Mouse (Mus musculus): Measurements from ENCODE around the gene Hnrnpll.

Hnrnpll gene
- long read RNA-seq, experiment 1, transcript Hnrnpll-205 (13 exons, 3,009 nt): major isoform, 13 of 21 reads
- long read RNA-seq, experiment 1, partial matches to known transcripts: 3 of 21 reads
- long read RNA-seq, experiment 1, other reads (novel, unspliced or antisense): 1 of 21 reads
- long read RNA-seq, experiment 2, transcript Hnrnpll-205 (13 exons, 3,009 nt): major isoform, 10 of 14 reads
- long read RNA-seq, experiment 2, partial matches to known transcripts: 2 of 14 reads
- long read RNA-seq, experiment 2, other reads (novel, unspliced or antisense): 1 of 14 reads

DNA sequence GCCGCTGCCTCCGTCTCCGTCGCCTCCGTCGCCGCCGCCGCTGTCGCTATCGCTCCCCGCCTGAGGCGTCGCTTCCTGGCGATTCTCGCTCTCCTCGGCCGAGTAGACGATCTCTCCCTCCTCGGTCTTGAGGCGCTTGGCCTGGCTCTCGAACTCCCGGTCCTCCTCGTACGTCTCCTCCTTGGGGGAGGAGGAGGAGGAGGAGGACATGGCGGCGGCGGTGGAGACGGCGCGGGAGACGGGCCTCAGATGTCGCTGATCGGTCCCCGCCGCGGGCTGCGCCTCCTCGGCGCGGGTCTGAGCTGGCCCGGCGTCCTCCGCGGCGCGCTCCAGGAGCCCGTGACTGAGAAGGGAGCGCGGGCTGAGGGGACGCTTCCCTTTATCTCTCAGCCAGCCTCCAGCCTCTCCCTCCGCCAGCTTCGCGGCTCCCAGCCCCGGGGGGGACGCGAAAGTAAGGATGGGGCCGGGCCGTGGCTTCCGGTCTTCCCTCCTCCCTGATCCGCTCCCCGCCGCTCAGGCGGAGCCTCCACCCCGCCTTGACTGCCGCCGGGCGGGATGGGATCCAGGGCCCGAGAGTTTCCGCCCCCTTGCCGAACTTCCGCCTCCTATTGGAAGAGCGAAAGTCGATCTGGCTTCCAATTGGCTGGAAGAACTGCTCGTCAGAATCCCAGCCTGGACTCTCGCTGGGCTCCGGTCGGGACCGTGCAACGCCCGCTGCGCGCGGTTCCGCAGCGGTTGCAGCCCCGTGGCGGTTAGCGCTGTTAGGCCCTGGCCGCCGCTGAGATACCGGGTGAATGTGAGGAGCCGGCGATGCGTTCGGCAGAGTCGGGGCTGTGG is at the start of gene Hnrnpll:
Hnrnpll (minus strand) TSS at position 552 of the 837 bp plus-strand sequence.
- intact Hi-C loops (cut with DNase I): loop anchor here (5.0 to 10.0 kb wide), 2 partner anchors 35 to 63 kb away; partner anchors contain the start of gene Galm

DNA sequence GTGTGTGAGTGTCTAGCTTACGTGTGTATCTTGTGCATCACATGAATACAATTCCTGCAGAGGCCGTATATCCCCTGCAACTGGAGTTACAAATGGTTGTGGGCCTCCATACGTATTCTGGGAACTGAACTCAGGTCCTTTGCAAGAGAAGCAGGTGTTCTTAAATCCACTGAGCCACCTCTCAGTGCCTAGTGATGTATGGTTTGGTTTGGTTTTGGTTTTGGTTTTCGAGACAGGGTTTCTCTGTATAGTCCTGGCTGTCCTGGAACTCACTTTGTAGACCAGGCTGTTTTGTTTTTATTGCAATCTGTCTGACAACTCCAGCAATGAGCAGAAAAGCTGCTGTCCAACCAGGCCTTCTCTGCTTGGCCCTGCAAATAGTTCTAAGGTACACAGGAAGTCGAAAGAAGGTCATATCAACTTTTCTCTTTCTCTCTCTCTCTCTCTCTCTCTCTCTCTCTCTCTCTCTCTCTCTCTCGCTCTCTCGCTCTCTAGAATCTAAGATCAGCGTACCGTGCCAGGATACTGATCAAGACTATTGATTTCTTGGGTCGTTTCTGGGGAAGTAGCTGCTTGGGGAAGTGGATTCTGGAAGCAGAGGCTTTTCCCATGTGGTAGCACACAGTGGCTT is 43.3 kb upstream of the Hnrnpll start:
- intact Hi-C loops (cut with DNase I): no loop called here

DNA sequence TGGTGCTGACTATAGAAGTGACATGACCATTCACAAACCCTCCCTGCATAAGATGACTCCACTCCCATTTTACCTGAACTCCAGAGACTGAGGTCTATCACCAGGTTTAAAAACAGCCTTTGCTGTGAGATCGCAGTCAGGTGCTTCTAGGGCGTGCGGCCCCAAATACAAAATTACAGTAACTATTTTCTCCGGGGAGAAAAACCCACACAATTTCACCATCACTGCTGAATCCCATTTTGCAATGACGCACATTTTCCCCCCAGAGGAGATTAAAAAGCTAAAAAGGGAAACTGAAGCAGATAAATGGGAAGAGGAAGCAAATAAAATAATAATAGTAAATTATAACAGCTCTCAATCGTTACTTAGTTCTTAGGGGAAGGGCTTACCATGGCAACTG is 37.7 kb upstream of the Hnrnpll start:
- intact Hi-C loops (cut with DNase I): loop anchor here (5.0 kb wide), 1 partner anchor 38 kb away; the partner anchor contains the start of gene Hnrnpll

DNA sequence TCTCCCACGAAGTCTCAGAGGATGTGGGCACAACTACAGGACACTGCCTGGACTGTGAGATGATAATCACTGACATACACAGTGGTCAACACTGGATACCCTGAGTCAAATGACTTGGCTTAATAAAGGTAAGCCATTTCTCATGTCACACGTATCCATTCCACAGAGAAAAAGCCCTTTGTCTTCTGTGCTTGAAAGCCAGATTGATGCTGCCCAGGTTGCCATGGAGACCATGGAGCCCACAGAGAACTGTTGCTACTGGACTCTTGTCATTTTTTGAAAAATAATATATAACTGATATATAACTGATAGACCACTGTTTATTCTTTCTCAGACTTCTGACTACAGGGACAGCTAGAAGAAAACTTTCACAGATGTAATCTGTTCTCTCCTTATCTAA is 35.1 kb upstream of the Hnrnpll start:
- intact Hi-C loops (cut with DNase I): loop anchor here (5.0 kb wide), 1 partner anchor 35 kb away; the partner anchor contains the start of gene Hnrnpll

DNA sequence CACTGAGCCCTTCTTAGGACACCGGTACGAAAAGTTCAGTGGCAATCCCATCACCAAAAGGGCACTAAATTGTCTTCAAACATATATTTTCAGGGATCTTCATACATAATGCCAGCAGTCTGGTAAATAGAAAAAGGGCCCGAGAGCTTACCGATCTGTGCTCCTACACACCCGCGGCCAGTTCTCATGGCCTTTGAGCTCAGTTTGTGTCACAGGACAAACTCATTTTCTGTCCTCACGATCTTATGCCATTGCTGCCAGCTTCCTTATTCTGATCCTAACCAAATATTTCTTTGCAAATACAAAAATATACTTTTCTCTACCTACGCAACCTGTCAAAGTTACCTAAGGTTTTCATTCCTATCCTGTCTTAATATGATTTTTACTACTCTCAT is 34.6 kb upstream of the Hnrnpll start:
- intact Hi-C loops (cut with DNase I): loop anchor here (5.0 kb wide), 1 partner anchor 34 kb away; the partner anchor contains the start of gene Hnrnpll

DNA sequence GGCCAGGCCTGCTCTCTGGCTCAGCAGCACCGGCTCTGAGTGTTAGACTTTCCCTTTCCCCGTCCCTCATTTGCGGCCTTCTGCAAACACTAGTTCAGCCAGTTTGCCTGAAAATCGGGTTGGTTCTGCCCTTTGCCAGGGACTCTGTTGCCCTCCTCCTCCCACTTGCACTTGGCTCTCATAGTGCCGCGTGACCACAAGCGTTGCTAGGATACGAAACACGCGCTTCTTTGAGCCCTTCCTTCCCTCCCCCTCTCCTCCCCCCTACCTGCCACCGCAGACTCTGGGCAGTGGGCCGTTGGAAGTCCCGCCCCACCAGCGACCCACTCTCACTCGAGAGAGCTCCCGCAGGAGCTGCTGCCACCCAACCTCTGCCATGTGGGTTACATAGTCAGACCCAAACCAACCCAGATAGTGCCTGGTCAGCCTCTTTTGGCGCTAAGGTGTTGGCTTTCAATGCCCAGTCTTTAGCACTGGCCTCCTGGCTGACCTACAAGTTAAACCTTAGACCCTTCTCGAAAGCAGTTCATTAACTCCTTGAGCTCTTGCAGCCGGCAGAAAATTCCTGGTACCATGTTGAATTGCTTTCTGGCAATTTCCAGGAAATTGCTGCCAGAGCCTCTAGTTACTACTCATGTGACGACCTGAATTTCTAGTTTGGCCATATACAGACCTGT is 34.0 kb upstream of the Hnrnpll start:
- intact Hi-C loops (cut with DNase I): loop anchor here (5.0 kb wide), 1 partner anchor 34 kb away; the partner anchor contains the start of gene Hnrnpll

DNA sequence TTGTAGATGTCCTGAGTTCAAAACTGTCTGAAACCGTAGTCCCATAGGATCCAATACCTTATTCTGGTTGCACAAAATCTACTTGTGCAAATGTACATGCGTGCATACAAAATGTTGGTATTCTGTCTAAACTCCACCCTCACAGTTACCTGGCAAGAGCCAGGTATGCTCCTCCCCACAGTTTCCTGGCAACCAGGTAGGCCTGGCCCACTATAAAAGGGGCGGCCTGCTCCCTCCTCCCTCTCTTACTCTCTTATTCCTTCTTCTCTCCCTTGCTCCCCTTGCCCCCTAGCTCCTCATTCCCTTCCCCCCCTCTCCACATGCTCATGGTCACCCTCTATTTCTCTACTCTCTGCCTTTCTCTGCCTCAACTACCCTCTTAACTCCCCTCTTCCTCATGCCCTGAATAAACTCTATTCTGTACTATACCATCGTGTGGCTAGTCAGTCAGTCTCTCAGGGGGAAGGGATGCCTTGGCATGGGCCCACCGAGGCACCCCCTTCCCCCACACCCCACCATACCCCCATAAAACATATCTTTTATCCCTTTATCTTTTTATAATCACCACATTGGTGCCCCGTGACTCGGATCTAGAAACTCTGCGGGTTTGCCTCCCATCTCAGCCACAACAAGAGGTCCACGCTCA is 33.2 kb upstream of the Hnrnpll start:
- intact Hi-C loops (cut with DNase I): loop anchor here (5.0 kb wide), 1 partner anchor 33 kb away; the partner anchor contains the start of gene Hnrnpll

DNA sequence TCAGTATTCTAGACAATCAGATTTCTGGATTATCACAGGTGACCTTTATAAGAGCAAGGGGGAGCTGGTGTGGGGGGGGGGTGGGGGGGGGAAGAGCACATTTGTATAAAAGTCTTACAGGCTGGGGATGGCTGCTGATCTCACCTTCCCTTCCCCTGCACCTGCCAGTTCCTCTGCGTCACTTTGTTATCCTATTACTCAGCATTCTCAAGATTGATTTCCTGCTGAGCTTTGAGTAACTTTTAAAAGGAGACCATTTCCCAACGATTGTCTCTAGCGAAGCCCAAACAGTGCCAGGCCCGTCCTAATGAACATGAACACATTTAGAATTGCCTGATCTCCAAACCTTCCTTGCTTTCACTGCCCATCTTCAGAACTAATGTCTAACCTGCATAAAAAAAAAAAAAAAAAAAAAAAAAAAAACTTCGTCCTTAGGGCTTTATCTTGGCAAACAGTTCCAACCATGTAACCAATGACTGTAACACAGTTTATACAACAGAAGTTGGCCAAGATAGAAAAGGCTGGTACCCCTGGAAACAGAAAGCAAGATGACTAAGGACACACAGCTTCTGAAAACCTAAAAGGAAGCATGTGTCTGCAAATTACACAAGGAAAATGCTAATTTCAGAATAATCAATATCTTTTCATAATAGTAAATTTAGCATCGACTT is 29.9 kb upstream of the Hnrnpll start:
- intact Hi-C loops (cut with DNase I): no loop called here

DNA sequence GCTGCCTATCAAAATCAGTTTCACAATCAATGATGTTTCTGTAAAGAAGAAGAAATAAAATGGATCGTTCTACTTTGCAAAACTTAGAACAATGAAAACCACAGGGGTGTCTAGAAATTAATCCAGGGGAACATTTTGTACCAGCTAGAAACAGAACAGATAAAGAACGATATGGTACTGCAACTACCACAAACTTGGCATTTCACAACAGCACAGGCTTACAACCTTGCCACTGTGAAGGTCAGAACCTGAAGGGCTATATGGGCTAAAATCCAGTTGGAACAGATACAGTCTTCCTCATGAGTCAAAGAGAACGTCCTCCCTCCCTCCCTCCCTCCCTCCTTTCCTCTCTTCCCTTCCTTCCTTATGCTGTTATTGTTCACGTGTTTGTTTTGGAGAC is 28.4 kb upstream of the Hnrnpll start:
- intact Hi-C loops (cut with DNase I): no loop called here

DNA sequence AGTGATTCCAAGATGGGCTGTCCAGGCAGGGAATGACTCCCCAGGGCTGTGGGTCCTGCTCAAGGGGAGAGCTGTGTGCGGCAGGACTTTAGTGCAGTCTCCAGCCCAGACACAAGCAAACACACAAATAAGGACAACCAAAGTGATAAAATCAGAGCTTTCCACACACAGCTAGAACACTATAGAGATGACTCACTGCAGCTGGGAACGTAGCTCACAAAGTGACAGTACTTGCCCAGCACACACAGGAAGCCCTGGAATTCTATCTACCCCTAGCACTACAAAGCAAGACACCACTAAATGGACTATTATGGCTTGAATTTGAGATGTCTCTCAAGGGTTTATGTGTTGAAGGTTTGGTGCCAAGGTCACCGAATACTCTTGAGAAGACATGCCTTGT is 26.0 kb upstream of the Hnrnpll start:
- intact Hi-C loops (cut with DNase I): no loop called here

DNA sequence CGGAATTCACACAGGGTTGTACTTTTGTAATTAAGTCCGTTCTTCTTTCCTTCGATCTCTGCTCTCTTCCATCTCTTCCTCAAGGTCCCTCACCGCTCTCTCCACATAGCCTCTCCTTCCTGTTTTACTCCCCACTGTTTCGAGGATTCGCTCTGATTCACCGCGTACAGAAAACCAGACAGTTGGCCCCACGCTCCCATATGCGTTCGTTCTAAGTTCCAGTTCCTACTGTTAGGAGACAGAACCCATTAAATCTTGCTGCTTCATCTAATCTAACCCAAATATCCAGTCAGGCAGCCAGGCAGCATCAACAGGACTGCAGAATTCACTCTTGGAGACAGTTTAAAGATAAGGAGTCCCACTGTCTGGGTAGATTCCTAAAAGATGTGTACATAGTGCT is 24.5 kb upstream of the Hnrnpll start:
- intact Hi-C loops (cut with DNase I): no loop called here

DNA sequence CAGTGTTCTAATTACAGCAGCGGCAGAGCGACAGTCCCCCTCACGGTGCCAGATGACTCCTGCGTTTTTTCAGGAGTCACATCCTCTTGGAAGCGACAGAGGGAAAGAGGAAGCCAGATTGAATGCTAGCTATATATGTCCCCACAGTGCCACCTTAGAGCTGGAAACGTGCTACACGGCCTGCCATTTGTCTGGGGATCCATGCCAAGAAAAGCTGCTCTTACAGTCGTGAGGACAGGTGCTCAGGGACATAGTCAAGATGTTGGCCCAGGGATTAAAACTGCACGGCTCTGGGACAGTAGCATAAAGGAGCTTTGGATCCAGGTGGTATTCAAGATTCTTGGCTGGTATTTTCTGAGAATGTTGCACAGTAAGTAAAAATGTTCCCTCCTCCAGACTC is 22.3 kb upstream of the Hnrnpll start:
- intact Hi-C loops (cut with DNase I): no loop called here

DNA sequence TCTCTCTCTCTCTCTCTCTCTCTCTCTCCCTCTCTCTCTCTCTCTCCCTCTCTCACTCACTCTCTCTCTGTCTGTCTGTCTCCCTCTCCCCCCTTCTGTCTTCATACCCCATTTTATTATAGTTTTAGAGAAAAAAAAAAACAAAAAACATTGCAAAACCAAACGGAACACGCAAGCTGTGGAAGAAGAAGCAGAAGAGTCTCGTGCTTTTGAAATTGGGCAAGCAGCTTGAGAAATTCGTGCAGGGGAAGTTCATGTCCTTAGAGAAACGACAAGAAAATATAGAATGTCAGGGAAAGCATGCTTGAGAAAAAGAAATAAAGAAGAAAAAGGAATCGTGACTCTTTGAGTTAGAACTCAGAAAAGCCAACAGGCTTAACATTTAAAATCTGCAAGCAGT is 21.1 kb upstream of the Hnrnpll start:
- intact Hi-C loops (cut with DNase I): no loop called here

DNA sequence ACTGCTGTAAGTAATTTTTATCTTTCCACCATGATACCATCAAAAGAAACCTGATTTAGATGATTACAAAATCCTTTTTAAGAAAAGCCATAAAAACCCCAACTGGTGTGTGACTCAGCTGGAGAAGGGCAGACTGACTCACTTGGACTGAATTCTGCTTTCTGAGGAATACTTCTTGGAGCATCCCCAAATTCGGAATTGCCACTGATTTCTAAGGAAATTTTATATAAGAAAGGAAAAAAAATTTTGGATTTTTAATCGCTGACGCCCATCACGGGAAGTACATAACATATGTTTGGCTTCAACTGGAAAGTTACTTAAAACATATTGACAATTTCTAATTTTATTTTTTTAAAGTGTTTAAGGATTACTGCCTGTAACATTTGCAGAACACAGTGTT is 16.6 kb upstream of the Hnrnpll start:
- intact Hi-C loops (cut with DNase I): no loop called here

DNA sequence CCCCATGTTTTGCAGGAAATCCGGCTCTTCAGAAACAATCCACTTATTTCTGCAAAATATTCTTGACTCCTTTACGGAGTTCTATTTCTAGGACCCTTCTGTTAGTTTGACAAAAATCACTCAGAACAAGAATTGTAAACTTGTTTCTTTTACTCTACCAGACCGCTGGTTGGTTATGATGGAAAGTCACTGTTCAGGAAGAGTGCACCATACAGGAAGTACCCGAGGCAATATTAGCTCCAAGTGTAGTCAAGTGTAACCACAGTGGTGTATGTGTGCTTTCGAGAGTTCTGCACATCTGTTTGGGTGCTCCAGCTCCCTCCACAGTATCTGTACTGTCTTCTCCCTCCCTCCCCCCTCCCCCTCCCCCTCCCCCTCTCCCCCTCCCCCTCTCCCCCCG is 5.1 kb upstream of the Hnrnpll start:
- intact Hi-C loops (cut with DNase I): loop anchor here (10.0 kb wide), 1 partner anchor 58 kb away; the partner anchor contains the start of gene Galm

DNA sequence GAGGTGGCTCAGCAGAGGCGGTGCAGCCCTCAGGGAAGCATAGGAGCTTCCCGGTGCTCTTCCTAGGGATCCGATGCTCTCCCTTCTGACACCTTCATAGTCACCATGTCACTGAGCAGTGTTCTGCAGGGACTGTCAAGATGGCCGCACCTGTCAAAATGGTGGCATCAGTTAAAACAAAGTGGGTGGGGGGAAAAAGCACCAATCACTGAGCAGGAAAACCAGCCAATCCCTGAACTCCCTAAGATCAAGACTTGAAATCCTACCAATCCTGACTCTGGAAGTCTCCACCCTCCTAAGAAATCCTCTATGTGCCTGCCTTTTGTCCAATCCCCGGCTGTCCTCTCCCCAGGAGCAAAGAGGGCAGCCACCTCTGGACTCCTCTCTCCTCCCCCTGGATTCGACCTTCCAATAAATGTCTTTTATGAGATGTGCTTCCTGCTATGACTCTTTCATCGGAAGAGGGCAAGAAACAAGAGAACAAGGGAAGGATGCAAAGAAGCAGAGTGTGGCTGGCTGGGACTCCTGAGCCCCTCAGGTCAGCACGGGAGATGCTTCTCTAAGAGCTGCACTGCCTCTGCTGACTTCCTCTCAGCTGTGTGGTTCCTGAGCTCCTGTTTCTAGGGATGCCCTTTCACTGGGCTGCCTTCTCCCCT is 1.8 kb upstream of the Hnrnpll start:
- intact Hi-C loops (cut with DNase I): loop anchor here (5.0 to 10.0 kb wide), 2 partner anchors 33 to 61 kb away; partner anchors contain the start of gene Galm

DNA sequence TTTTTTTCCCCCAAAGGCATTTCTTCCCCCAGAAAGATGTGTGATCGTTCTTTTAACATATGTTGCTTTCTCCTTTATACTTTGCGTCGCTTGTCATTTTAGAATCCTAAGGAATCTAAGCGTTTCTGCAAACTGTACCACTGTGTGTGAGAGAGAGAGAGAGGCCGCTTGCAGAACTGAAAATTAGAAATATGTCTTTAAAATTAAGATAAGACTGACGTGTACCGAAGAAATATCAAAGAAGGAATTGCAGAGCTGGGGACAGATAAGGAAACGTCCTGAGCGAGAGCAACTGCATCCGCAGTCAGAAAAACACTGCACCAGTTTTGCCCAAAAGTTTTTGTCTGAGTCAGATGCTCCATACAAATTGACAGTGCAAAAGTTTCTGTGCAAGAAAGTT is 1.3 kb upstream of the Hnrnpll start:
- intact Hi-C loops (cut with DNase I): loop anchor here (5.0 to 10.0 kb wide), 2 partner anchors 34 to 61 kb away; partner anchors contain the start of gene Galm

DNA sequence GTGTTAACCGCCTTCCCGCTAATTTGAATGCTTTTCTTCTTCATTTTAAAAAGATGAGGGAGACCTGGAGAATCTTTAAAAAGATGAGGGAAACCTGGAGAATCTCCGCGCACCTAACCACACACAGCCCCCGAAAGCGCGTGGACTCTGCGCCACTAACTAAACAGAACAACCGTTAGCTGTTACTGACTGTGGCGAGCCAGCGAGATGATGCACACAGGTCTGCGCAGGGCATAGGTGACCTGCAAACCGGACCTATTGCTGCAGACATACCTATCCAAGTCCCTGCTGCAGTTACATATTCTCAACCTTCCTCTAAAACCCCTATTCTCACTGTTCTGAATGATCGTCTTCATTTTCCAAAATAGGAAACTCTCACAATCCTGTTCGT is 481 bp upstream of the Hnrnpll start:
- intact Hi-C loops (cut with DNase I): loop anchor here (5.0 to 10.0 kb wide), 2 partner anchors 35 to 62 kb away; partner anchors contain the start of gene Galm

Data from adrenal gland (tissue).